Mouse (Mus musculus) limb, embryonic 13.5 days (tissue): Measurements from ENCODE around the gene Nrm. TPM values are rescaled to one million over a fixed set of nuclear protein-coding genes. Genes with fewer than 3 reads are reported as not detected.
A peak's percentile ranks its signal among the peaks of the same experiment; 100 is the strongest.

Source experiments
- ATAC-seq: fragments of 200-750 bp; cut with Nextera tagmentation; 2 replicates; pipeline ENCODE4 v1.8.0; 2017; ENCODE audit warnings: low read depth, moderate number of reproducible peaks, moderate TSS enrichment; ENCODE audit not compliant: low FRiP score
- H3K27ac ChIP-seq: fragments of 300-500 bp; sonication (generic); 2 replicates; pipeline ENCODE4 v1.5.1; 2015; ENCODE audit warnings: inconsistent platforms, mild to moderate bottlenecking, moderate library complexity
- H3K27me3 ChIP-seq: fragments of 300-500 bp; sonication (generic); 2 replicates; pipeline ENCODE4 v1.6.1; 2015; ENCODE audit warnings: mild to moderate bottlenecking, inconsistent platforms
- H3K36me3 ChIP-seq: fragments of 300-500 bp; sonication (generic); 2 replicates; pipeline ENCODE4 v1.6.1; 2015; ENCODE audit warnings: inconsistent platforms, mild to moderate bottlenecking, moderate library complexity
- H3K4me1 ChIP-seq: fragments of 300-500 bp; sonication (generic); 2 replicates; pipeline ENCODE4 v1.6.1; 2015; ENCODE audit warnings: inconsistent platforms
- H3K4me2 ChIP-seq: fragments of 300-500 bp; sonication (generic); replicated peaks from 2 replicates; pipeline ENCODE4 v1.6.1; 2015; ENCODE audit warnings: inconsistent platforms, mild to moderate bottlenecking, moderate library complexity
- H3K4me3 ChIP-seq: fragments of 300-500 bp; sonication (generic); 2 replicates; pipeline ENCODE4 v1.5.1; 2015; ENCODE audit warnings: moderate library complexity, mild to moderate bottlenecking, inconsistent platforms
- H3K9ac ChIP-seq: fragments of 300-500 bp; sonication (generic); 2 replicates; pipeline ENCODE4 v1.6.1; 2015; ENCODE audit warnings: mild to moderate bottlenecking, inconsistent platforms
- H3K9me3 ChIP-seq: fragments of 300-500 bp; sonication (generic); 2 replicates; pipeline ENCODE4 v1.6.1; 2016; ENCODE audit warnings: inconsistent platforms
- WGBS: fragments of 180-500 bp; shearing (Covaris S2); methylation state at CpG from one replicate; pipeline ENCODE4 v1.1.7; 2015; 5-methylcytosine and 5-hydroxymethylcytosine counted together
- polyA plus RNA-seq: library from polyadenylated mRNA; unstranded; fragments of >200 nt; fragmentation: Nextera tagmentation; extraction: Ambion mirVana; gene quantifications from 2 replicates; pipeline ENCODE4 v1.2.1, GENCODE M21; 2015

Nrm gene
- polyA plus RNA-seq, 1 experiment from 2014 or later, result 54.9 TPM

GRCm38 (mm10) chr17:35859371-35859770, 1.7 kb upstream of the Nrm start:
- WGBS, result 92% methylated on average over 1 of the region's 1 CpGs
- H3K27ac ChIP-seq, result no peak overlapping the region
- H3K9ac ChIP-seq, result no peak overlapping the region
- no peak overlapping the region for H3K4me2 ChIP-seq
- peaks cover 33% of the 10 kb centered on the region for H3K36me3 ChIP-seq
- H3K9me3 ChIP-seq, result no peaks in the 10 kb centered on the region
- no peaks in the 10 kb centered on the region for H3K27me3 ChIP-seq
- no peak overlapping the region for H3K4me3 ChIP-seq
- no peak for ATAC-seq
- peaks cover 12% of the 10 kb centered on the region for H3K4me1 ChIP-seq

DNA sequence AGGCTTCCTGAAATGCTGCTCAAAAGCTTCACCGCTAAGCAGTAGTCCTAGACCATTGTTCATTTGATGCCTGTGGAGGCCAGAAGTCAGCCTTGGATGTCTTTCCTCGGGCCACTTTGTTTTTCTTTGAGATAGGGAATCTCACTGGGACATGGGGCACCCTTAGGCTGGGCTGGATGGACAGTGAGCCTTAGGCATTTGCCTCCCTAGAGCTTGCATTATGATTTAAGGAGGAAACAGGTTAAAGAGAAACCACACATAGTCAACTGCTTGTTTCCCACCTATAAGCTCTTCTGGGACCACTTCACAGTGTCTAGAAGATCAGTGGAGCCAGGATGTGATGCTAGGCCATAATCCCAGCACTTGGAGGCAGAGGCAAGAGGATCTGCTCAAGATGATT, 1.3 kb upstream of the Nrm start:
- H3K4me2 ChIP-seq, result no peak overlapping the region
- H3K4me3 ChIP-seq, result no peak overlapping the region
- H3K27me3 ChIP-seq, result no peaks in the 10 kb centered on the region
- no peak overlapping the region for H3K27ac ChIP-seq
- WGBS, result 74% methylated on average over 2 of the region's 2 CpGs
- peaks cover 28% of the 10 kb centered on the region for H3K36me3 ChIP-seq
- no peaks in the 10 kb centered on the region for H3K9me3 ChIP-seq
- no peak overlapping the region for H3K9ac ChIP-seq
- ATAC-seq, result no peak
- peaks cover 16% of the 10 kb centered on the region for H3K4me1 ChIP-seq

- peak; percentile 10; the same call in 1 of the 2 replicates for ATAC-seq
- no peaks in the 10 kb centered on the region for H3K27me3 ChIP-seq
- H3K27ac ChIP-seq, result peak overlapping the region; percentile 92
- peak overlapping the region; percentile 81 for H3K9ac ChIP-seq
- H3K4me2 ChIP-seq, result peak overlapping the region; percentile 73
- WGBS, result 3% methylated on average over 12 of the region's 12 CpGs
- H3K36me3 ChIP-seq, result peaks cover 23% of the 10 kb centered on the region
- H3K4me1 ChIP-seq, result peaks cover 20% of the 10 kb centered on the region
- no peaks in the 10 kb centered on the region for H3K9me3 ChIP-seq
- H3K4me3 ChIP-seq, result peak overlapping the region; percentile 75
Observed at GRCm38 (mm10) chr17:35860831-35861197, 304 bp upstream of the Nrm start.

- H3K9me3 ChIP-seq, result no peaks in the 10 kb centered on the region
- peak overlapping the region; percentile 63 for H3K4me3 ChIP-seq
- H3K9ac ChIP-seq, result peak overlapping the region; percentile 86
- H3K4me2 ChIP-seq, result peak overlapping the region; percentile 99
- no peak for ATAC-seq
- peaks cover 5% of the 10 kb centered on the region; the same call in 1 of the 2 replicates for H3K36me3 ChIP-seq
- no peaks in the 10 kb centered on the region for H3K27me3 ChIP-seq
- peaks cover 51% of the 10 kb centered on the region for H3K4me1 ChIP-seq
- H3K27ac ChIP-seq, result peak overlapping the region; percentile 95
- WGBS, result 24% methylated on average over 10 of the region's 10 CpGs
Observed at GRCm38 (mm10) chr17:35864832-35865353, 3.8 kb downstream of the Nrm start.

GRCm38 (mm10) chr17:35865481-35866280, 4.6 kb downstream of the Nrm start, which contains the start of gene Ppp1r18:
TSS of gene Ppp1r18 (plus strand) at chr17:35865593.
- under 1% methylated on average over 44 of the region's 48 CpGs for WGBS

DNA sequence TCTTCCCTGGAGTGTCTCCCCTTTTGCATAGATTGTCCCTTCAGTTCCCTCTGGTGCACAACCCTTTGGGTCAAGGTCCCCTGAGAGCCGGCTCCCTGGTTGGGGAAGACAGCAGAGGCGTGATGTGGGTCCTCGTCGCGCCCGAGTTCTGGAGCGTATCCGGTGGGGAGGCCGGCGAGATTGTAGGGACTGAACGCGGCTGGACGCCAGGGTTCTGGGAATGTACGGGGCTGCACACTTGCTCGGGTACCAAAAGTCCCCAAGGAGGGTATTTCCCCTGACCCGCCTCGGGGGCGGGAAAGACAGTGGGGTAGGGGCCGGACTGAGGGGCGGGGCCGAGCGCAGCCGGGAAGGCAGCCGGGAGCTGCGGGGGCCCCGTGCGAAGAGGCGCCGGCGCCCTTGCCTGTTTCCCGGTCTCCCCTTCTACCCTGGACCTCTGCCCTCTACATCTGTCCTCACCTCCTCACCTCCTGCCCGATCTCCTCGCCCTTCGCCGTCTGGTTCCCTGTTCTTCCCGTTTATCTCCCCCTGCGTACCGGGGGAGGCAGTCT, 5.2 kb downstream of the Nrm start:
- 0% methylated on average over 38 of the region's 38 CpGs for WGBS
- H3K4me2 ChIP-seq, result peak overlapping the region; percentile 99
- peaks cover 55% of the 10 kb centered on the region for H3K4me1 ChIP-seq
- H3K4me3 ChIP-seq, result peak overlapping the region; percentile 63
- no peaks in the 10 kb centered on the region for H3K9me3 ChIP-seq
- H3K27ac ChIP-seq, result peak overlapping the region; percentile 95
- peak overlapping the region; percentile 86 for H3K9ac ChIP-seq
- H3K27me3 ChIP-seq, result no peaks in the 10 kb centered on the region
- peaks cover 13% of the 10 kb centered on the region for H3K36me3 ChIP-seq
- ATAC-seq, result peak; percentile 55

More at GRCm38 (mm10) chr17:35865481-35866280, 4.6 kb downstream of the Nrm start, which contains the start of gene Ppp1r18:
- peak; percentile 76 for ATAC-seq
- Histone ChIP-seq H3K9ac (peak within 1 kb of the TSS; percentile 86), H3K27me3 (no peaks in the 10 kb centered on the region), H3K9me3 (no peaks in the 10 kb centered on the region), H3K27ac (peak within 1 kb of the TSS; percentile 95), H3K4me2 (peak within 1 kb of the TSS; percentile 99), H3K36me3 (peaks cover 7% of the 10 kb centered on the region; the same call in 1 of the 2 replicates), H3K4me3 (peak within 1 kb of the TSS; percentile 63), H3K4me1 (peaks cover 56% of the 10 kb centered on the region)

DNA sequence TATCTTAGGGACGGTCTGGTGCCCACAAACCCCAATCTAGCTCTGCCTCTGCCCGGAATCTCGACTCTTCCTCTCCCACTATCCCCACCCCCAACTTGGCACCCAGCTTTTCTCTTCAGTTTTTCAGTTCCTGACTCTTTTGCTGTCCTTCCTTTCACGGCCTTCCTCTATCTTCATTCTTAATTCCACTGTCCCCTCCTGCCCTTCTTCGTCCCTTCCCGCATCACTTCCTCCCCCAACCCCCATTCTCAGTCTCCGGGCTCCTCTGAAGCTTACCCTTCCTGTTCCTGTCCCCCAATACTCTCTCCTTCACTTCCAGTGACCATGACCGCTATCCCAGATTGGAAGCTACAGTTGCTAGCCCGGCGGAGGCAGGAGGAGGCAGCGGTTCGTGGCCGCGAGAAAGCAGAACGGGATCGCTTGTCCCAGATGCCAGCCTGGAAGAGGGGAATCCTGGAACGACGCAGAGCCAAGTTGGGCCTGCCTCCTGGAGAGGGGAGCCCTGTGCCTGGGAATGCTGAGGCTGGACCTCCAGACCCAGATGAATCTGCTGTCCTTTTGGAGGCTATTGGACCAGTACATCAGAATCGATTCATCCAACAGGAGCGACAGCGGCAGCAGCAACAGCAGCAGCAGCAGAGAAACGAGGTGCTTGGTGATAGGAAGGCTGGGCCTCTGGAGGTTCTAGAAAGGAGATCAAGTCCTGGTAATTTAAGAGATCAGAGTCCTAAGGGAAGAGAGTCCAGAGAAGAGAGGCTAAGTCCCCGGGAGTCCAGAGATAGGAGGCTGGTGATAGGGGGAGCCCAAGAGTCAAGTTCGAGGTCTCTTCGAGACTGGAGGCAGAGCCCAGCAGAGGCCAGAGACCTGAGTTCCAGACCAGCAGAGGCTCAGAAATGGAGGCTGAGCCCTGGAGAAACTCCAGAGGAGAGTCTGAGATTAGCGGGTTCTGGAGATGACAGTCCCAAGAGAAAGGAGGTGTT, 6.1 kb downstream of the Nrm start:
- peak overlapping the region; percentile 63 for H3K4me3 ChIP-seq
- no peaks in the 10 kb centered on the region for H3K27me3 ChIP-seq
- no peak for ATAC-seq
- peaks cover 54% of the 10 kb centered on the region for H3K4me1 ChIP-seq
- H3K9ac ChIP-seq, result peak overlapping the region; percentile 86
- H3K4me2 ChIP-seq, result peak overlapping the region; percentile 99
- H3K9me3 ChIP-seq, result no peaks in the 10 kb centered on the region
- WGBS, result 8% methylated on average over 26 of the region's 26 CpGs
- H3K36me3 ChIP-seq, result peaks cover 15% of the 10 kb centered on the region
- peak overlapping the region; percentile 95 for H3K27ac ChIP-seq

DNA sequence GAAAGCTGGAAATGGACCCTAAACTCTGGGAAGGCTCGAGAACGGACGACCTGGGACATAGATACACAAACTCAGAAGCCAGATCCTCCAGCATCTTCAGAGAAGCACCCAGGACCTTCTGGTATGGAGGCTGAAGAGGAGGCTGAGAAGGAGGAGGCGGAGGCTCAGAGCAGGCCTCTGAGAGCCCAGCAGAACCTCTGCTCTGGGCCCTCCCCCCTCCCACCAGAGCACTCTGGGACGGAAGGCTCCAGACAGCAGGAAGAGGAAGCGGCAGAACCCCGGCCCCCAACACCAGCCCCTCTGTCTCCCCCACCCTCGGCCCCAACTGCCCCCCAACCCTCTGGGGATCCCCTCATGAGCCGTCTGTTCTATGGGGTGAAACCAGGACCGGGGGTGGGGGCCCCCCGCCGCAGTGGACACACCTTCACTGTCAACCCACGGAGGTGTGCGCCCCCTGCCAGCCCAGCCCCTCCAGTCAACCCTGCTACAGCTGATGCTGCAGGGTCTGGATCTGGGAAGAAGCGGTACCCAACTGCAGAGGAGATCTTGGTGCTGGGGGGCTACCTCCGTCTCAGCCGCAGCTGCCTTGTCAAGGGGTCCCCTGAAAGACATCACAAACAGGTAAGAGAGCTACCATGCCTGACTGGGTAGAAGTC, 7.2 kb downstream of the Nrm start:
- Histone ChIP-seq H3K36me3 (peaks cover 21% of the 10 kb centered on the region), H3K27ac (peak overlapping the region; percentile 95), H3K4me1 (peaks cover 62% of the 10 kb centered on the region), H3K9ac (peak overlapping the region; percentile 86), H3K9me3 (no peaks in the 10 kb centered on the region), H3K4me2 (peak overlapping the region; percentile 99), H3K4me3 (peak overlapping the region; percentile 63), H3K27me3 (no peaks in the 10 kb centered on the region)
- no peak for ATAC-seq
- WGBS, result 24% methylated on average over 17 of the region's 17 CpGs

DNA sequence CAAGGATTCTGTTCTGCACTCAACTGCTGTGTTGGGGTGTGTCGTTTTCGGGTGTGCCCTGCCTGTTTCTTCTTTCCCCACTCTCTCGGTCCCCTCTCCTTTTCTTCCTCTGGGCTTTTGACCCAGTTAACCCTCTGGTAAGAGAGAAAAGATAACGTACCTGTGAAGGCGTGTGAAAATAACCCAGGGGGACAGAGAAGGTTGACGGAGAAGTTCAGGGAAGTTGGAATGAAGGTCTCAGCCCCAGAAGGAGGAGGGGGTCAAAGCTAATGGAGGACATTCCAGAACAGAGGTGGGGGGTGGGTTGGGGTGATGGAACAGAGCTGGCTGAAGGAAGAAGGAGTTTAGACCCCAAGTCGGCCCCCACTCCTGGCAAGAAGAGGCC, 7.8 kb downstream of the Nrm start:
- Histone ChIP-seq H3K9me3 (no peaks in the 10 kb centered on the region), H3K4me3 (peak overlapping the region; percentile 63), H3K27ac (peak overlapping the region; percentile 6), H3K4me2 (peak overlapping the region; percentile 99), H3K36me3 (peaks cover 22% of the 10 kb centered on the region), H3K27me3 (no peaks in the 10 kb centered on the region), H3K9ac (peak overlapping the region; percentile 86), H3K4me1 (peaks cover 69% of the 10 kb centered on the region)
- no peak for ATAC-seq
- WGBS, result 3% methylated on average over 7 of the region's 7 CpGs

- H3K27me3 ChIP-seq, result no peaks in the 10 kb centered on the region
- no peaks in the 10 kb centered on the region for H3K9me3 ChIP-seq
- H3K27ac ChIP-seq, result peak overlapping the region; percentile 6; the same call in 1 of the 2 replicates
- WGBS, result 4% methylated on average over 7 of the region's 7 CpGs
- H3K4me3 ChIP-seq, result peak overlapping the region; percentile 63
- no peak for ATAC-seq
- peak overlapping the region; percentile 86 for H3K9ac ChIP-seq
- peaks cover 65% of the 10 kb centered on the region for H3K4me1 ChIP-seq
- H3K4me2 ChIP-seq, result peak overlapping the region; percentile 99
- peaks cover 26% of the 10 kb centered on the region for H3K36me3 ChIP-seq
Observed at GRCm38 (mm10) chr17:35869346-35870067, 8.4 kb downstream of the Nrm start.
